Comparison of ENCODE assay signal across 8 mouse cellular contexts in genomic region chr10:86730823-86731499, GRCm38 (mm10). TPM values are rescaled to one million over a fixed set of nuclear protein-coding genes. Genes with fewer than 3 reads are reported as not detected.
DNase-seq lines count a peak whose midpoint lies in the region; ATAC-seq lines count a peak whose summit lies in the region.

No protein-coding gene starts in this region.

- no peaks in the 10 kb centered on the region for H3K9me3 ChIP-seq in intestine, embryonic 14.5 days (ENCODE audit: control insufficient read depth, low read length)

- H3K4me2 ChIP-seq in intestine, embryonic 14.5 days (ENCODE audit: low read length), result peak overlapping the region; percentile 65

- peak overlapping the region; percentile 44 for H3K4me3 ChIP-seq in intestine, embryonic 14.5 days (ENCODE audit: low read depth, low read length)

- WGBS in intestine, embryonic 14.5 days, result 16% methylated on average over 22 of the region's 22 CpGs

- no peaks in the 10 kb centered on the region for H3K27me3 ChIP-seq in intestine, embryonic 14.5 days (replicated peaks; ENCODE audit: control insufficient read depth, insufficient read depth, low read length)

- ATAC-seq in intestine, embryonic 14.5 days (replicated peaks; ENCODE audit: low FRiP score, low TSS enrichment, low read depth), result peak; percentile 59; the same call in 1 of the 2 replicates
- ATAC-seq in megakaryocyte-erythroid progenitor cell, adult 5-6 weeks (replicated peaks; ENCODE audit: low FRiP score, low TSS enrichment, poor library complexity, severe bottlenecking), result peak; percentile 69

- intact Hi-C loops in left cerebral cortex, postnatal 14 days (cut with DNase I), result no loop called here

- DNase-seq in adrenal gland, adult 2 months, result peak; percentile 85
- peak; percentile 87 for DNase-seq in embryo, embryonic 11 days
- peak; percentile 64 for DNase-seq in gastrocnemius, postnatal 25 days
- DNase-seq in intestine, embryonic 14.5 days (ENCODE audit: low spot score), result peak; percentile 96
- peak; percentile 89 for DNase-seq in left cerebral cortex, postnatal 14 days (ENCODE audit: low spot score in 2 of 2)
- peak; percentile 69 for DNase-seq in right cerebral cortex, postnatal 25 days
- DNase-seq in urinary bladder, postnatal 36 days (ENCODE audit: low spot score in 2 of 2), result peak; percentile 77 to 80

- 0 out of 2 replicates have a peak overlapping the region, but pooled peaks have one; percentile 38 for H3K27ac ChIP-seq in intestine, embryonic 14.5 days (ENCODE audit: low read depth)

- no peaks in the 10 kb centered on the region for H3K36me3 ChIP-seq in intestine, embryonic 14.5 days (ENCODE audit: control insufficient read depth, insufficient read depth, low read length)

- 0 out of 2 replicates have a peak, but pooled peaks cover 9% of the 10 kb centered on the region for H3K4me1 ChIP-seq in intestine, embryonic 14.5 days (replicated peaks; ENCODE audit: control insufficient read depth, insufficient read depth, low read length)

- peak overlapping the region; percentile 65 for H3K9ac ChIP-seq in intestine, embryonic 14.5 days (ENCODE audit: low read length)

RNA-seq across cellular contexts. Expression of gene Ttc41, which starts 25.4 kb away (rescaled TPM):
- 1 to 10 TPM; 1.6 to 2.5 TPM for total RNA-seq in adrenal gland, adult 2 months (2021)
- polyA plus RNA-seq in adrenal gland, adult 2 months (2012; rRNA removed), result 1.0 and 1.5 TPM in 2 replicates
- total RNA-seq in gastrocnemius, postnatal 25 days (2021), result 1 to 10 TPM; 1.4 to 1.5 TPM
- 3.5 and 3.7 TPM in 2 replicates for polyA plus RNA-seq in intestine, embryonic 14.5 days (2014; fragmentation: Nextera tagmentation; extraction: Ambion mirVana)
- total RNA-seq in left cerebral cortex, postnatal 14 days (2021), result 1 to 10 TPM; 1.1 to 1.2 TPM
- total RNA-seq in megakaryocyte-erythroid progenitor cell, adult 5-6 weeks (2014; fragmentation: Nextera tagmentation), result 2.3 and 3.3 TPM in 2 replicates
- 0.42 and 1.8 TPM in 2 replicates for total RNA-seq in megakaryocyte-erythroid progenitor cell, adult 5-6 weeks (2017)

RNA-seq across cellular contexts. Expression of gene Hsp90b1, which starts 25.7 kb away (rescaled TPM):
- total RNA-seq in adrenal gland, adult 2 months (2021), result 100 to 1,000 TPM; 691 to 855 TPM
- polyA plus RNA-seq in adrenal gland, adult 2 months (2012; rRNA removed), result 9.6 and 15.2 TPM in 2 replicates
- 100 to 1,000 TPM; 113 to 140 TPM for total RNA-seq in gastrocnemius, postnatal 25 days (2021)
- polyA plus RNA-seq in intestine, embryonic 14.5 days (2014; fragmentation: Nextera tagmentation; extraction: Ambion mirVana), result 459 and 488 TPM in 2 replicates
- total RNA-seq in left cerebral cortex, postnatal 14 days (2021), result 100 to 1,000 TPM; 291 to 292 TPM
- total RNA-seq in megakaryocyte-erythroid progenitor cell, adult 5-6 weeks (2014; fragmentation: Nextera tagmentation), result 208 and 247 TPM in 2 replicates
- 568 and 595 TPM in 2 replicates for total RNA-seq in megakaryocyte-erythroid progenitor cell, adult 5-6 weeks (2017)

RNA-seq across cellular contexts. Expression of gene Gm49358, which starts 32.8 kb away (rescaled TPM):
- total RNA-seq in adrenal gland, adult 2 months (2021), result 10 to 100 TPM; 20.1 to 23.6 TPM
- polyA plus RNA-seq in adrenal gland, adult 2 months (2012; rRNA removed), result not detected in 2 replicates
- total RNA-seq in gastrocnemius, postnatal 25 days (2021), result 10 to 100 TPM; 12.4 to 14.0 TPM
- polyA plus RNA-seq in intestine, embryonic 14.5 days (2014; fragmentation: Nextera tagmentation; extraction: Ambion mirVana), result not detected in 2 replicates
- total RNA-seq in left cerebral cortex, postnatal 14 days (2021), result 10 to 100 TPM; 20.0 to 21.1 TPM
- total RNA-seq in megakaryocyte-erythroid progenitor cell, adult 5-6 weeks (2014; fragmentation: Nextera tagmentation), result not detected in 2 replicates
- 1.6 TPM in 1 of 2 replicates, not detected in the other for total RNA-seq in megakaryocyte-erythroid progenitor cell, adult 5-6 weeks (2017)

RNA-seq across cellular contexts. Expression of gene Nt5dc3, which starts 47.8 kb away (rescaled TPM):
- total RNA-seq in adrenal gland, adult 2 months (2021), result 10 to 100 TPM; 29.8 to 57.4 TPM
- polyA plus RNA-seq in adrenal gland, adult 2 months (2012; rRNA removed), result 29.0 and 30.2 TPM in 2 replicates
- 10 to 100 TPM; 30.0 to 38.2 TPM for total RNA-seq in gastrocnemius, postnatal 25 days (2021)
- polyA plus RNA-seq in intestine, embryonic 14.5 days (2014; fragmentation: Nextera tagmentation; extraction: Ambion mirVana), result 1.9 and 2.2 TPM in 2 replicates
- total RNA-seq in left cerebral cortex, postnatal 14 days (2021), result 10 to 100 TPM; 71.2 to 71.8 TPM
- total RNA-seq in megakaryocyte-erythroid progenitor cell, adult 5-6 weeks (2014; fragmentation: Nextera tagmentation), result 8.9 and 12.4 TPM in 2 replicates
- total RNA-seq in megakaryocyte-erythroid progenitor cell, adult 5-6 weeks (2017), result 2.9 and 6.8 TPM in 2 replicates

Comparison
In these comparisons a context has a peak if more than half of its experiments do, and no peak if none do; other contexts are left out.
1. Peak in every context shown above with its lines: DNase-seq, ATAC-seq, H3K4me3 ChIP-seq and H3K27ac ChIP-seq.
2. RNA of gene Gm49358, which starts 32.8 kb away (total RNA-seq): 20.1 to 23.6 TPM in adrenal gland, adult 2 months, 20.0 to 21.1 TPM in left cerebral cortex, postnatal 14 days and 12.4 to 14.0 TPM in gastrocnemius, postnatal 25 days; 1.6 TPM in megakaryocyte-erythroid progenitor cell, adult 5-6 weeks; every median in the first group is over 4 times any median in the second.